Mouse (Mus musculus) macrophage (primary cell): ENCODE measurements around the gene Lipa. TPM values are rescaled to one million over a fixed set of nuclear protein-coding genes. Genes with fewer than 3 reads are reported as not detected.
A peak's percentile ranks its signal among the peaks of the same experiment; 100 is the strongest.

Experiments
- H3K27ac ChIP-seq: fragments of 350-480 bp; formaldehyde crosslinking; 2 replicates; pipeline ENCODE4 v1.9.0; 2021
- H3K36me3 ChIP-seq: fragments of 350-480 bp; formaldehyde crosslinking; 2 replicates; pipeline ENCODE4 v1.9.0; 2021; ENCODE audit errors: inconsistent target
- H3K4me3 ChIP-seq: fragments of 350-480 bp; formaldehyde crosslinking; 2 replicates; pipeline ENCODE4 v1.9.0; 2021; ENCODE audit errors: inconsistent target
- H3K79me2 ChIP-seq: fragments of 350-480 bp; formaldehyde crosslinking; 2 replicates; pipeline ENCODE4 v1.9.0; 2021; ENCODE audit errors: inconsistent target
- WGBS: methylation state at CpG from one replicate; pipeline ENCODE4 v1.1.7; 2026; ENCODE audit warnings: inconsistent platforms; ENCODE audit not compliant: missing documents; 5-methylcytosine and 5-hydroxymethylcytosine counted together
- polyA plus RNA-seq: library from polyadenylated mRNA; stranded (reverse); fragments of 250-400 nt; gene quantifications from 3 replicates; pipeline ENCODE4 v1.2.4, GENCODE M21; 2018; ENCODE audit warnings: inconsistent platforms
- total RNA-seq, 78 experiments: library from RNA; depleted of rRNA; stranded (reverse); fragments of 250-400 nt; gene quantifications; 1 replicate in 9 of 78; 2 replicates in 24 of 78; 3 replicates in 43 of 78; 4 replicates in 2 of 78; pipeline ENCODE4 v1.2.4; 2018; ENCODE audit warnings: inconsistent platforms in 56 of 78

Lipa gene
- 100 to 1,000 TPM in 15 of 26 experiments, 10 to 100 TPM in 11; 33.8 to 485 (median 111) TPM for total RNA-seq (2018; cell fraction: chromatin; rRNA removed)
- total RNA-seq (2018; cell fraction: cytosol; rRNA removed): 1,000 to 10,000 TPM in 4 of 26 experiments, 100 to 1,000 TPM in 22; 457 to 1,368 (median 726) TPM
- total RNA-seq (2018; cell fraction: nucleus; rRNA removed): 1,000 to 10,000 TPM in 3 of 26 experiments, 100 to 1,000 TPM in 23; 198 to 1,229 (median 648) TPM
- 951 to 1,428 TPM (median 1,047 TPM) in 3 replicates for polyA plus RNA-seq

- H3K4me3 ChIP-seq: peak within 1 kb of the TSS; percentile 94
- H3K79me2 ChIP-seq: peaks cover 51% of the 10 kb centered on the region
- peak within 1 kb of the TSS; percentile 100 for H3K27ac ChIP-seq
- peaks cover 4% of the 10 kb centered on the region; the same call in 1 of the 2 replicates for H3K36me3 ChIP-seq
- under 1% methylated on average over 28 of the region's 29 CpGs for WGBS
Observed at GRCm38 (mm10) chr19:34526941-34527682, at the start of gene Lipa. Gene Lipa, minus strand, starts transcription at chr19:34527474.

- Histone ChIP-seq H3K4me3 (no peak overlapping the region), H3K36me3 (peaks cover 39% of the 10 kb centered on the region), H3K79me2 (peaks cover 62% of the 10 kb centered on the region), H3K27ac (no peak overlapping the region)
- 94% methylated on average over 5 of the region's 5 CpGs for WGBS
Observed at GRCm38 (mm10) chr19:34573650-34574049, 46.4 kb upstream of the Lipa start.

- H3K4me3 ChIP-seq: peak overlapping the region; percentile 47
- H3K27ac ChIP-seq: no peak overlapping the region; the same call in 1 of the 2 replicates
- H3K36me3 ChIP-seq: peaks cover 37% of the 10 kb centered on the region
- 100% methylated on average over 1 of the region's 1 CpGs for WGBS
- peaks cover 70% of the 10 kb centered on the region for H3K79me2 ChIP-seq
Observed at GRCm38 (mm10) chr19:34571080-34571479, 43.8 kb upstream of the Lipa start.

GRCm38 (mm10) chr19:34569896-34570476 lies 42.7 kb upstream of the Lipa start:
- H3K4me3 ChIP-seq: peak overlapping the region; percentile 47
- peaks cover 70% of the 10 kb centered on the region for H3K79me2 ChIP-seq
- peaks cover 27% of the 10 kb centered on the region for H3K36me3 ChIP-seq
- H3K27ac ChIP-seq: peak overlapping the region; percentile 39
- 69% methylated on average over 4 of the region's 4 CpGs for WGBS

- 95% methylated on average over 7 of the region's 7 CpGs for WGBS
- Histone ChIP-seq H3K79me2 (peaks cover 63% of the 10 kb centered on the region), H3K4me3 (no peak overlapping the region), H3K36me3 (peaks cover 20% of the 10 kb centered on the region), H3K27ac (peak overlapping the region; percentile 29)
Observed at GRCm38 (mm10) chr19:34568988-34569895, 42.0 kb upstream of the Lipa start.

GRCm38 (mm10) chr19:34566178-34566784 lies 39.0 kb upstream of the Lipa start:
- WGBS: 100% methylated on average over 1 of the region's 1 CpGs
- Histone ChIP-seq H3K36me3 (no peaks in the 10 kb centered on the region), H3K27ac (no peak overlapping the region), H3K4me3 (no peak overlapping the region), H3K79me2 (peaks cover 34% of the 10 kb centered on the region)

GRCm38 (mm10) chr19:34562556-34562955 lies 35.3 kb upstream of the Lipa start:
- H3K79me2 ChIP-seq: no peaks in the 10 kb centered on the region; the same call in 1 of the 2 replicates
- no peaks in the 10 kb centered on the region for H3K36me3 ChIP-seq
- no peak overlapping the region for H3K27ac ChIP-seq
- H3K4me3 ChIP-seq: no peak overlapping the region

GRCm38 (mm10) chr19:34556621-34557020 lies 29.3 kb upstream of the Lipa start:
- no peak overlapping the region for H3K27ac ChIP-seq
- H3K36me3 ChIP-seq: no peaks in the 10 kb centered on the region
- no peak overlapping the region for H3K4me3 ChIP-seq
- H3K79me2 ChIP-seq: peaks cover 30% of the 10 kb centered on the region; the same call in 1 of the 2 replicates
- 78% methylated on average over 3 of the region's 3 CpGs for WGBS

- Histone ChIP-seq H3K4me3 (no peak overlapping the region), H3K36me3 (no peaks in the 10 kb centered on the region), H3K27ac (peak overlapping the region; percentile 66), H3K79me2 (peaks cover 32% of the 10 kb centered on the region; the same call in 1 of the 2 replicates)
Observed at GRCm38 (mm10) chr19:34554061-34554460, 26.8 kb upstream of the Lipa start.

- WGBS: 75% methylated on average over 3 of the region's 3 CpGs
- Histone ChIP-seq H3K36me3 (no peaks in the 10 kb centered on the region), H3K79me2 (peaks cover 32% of the 10 kb centered on the region; the same call in 1 of the 2 replicates), H3K27ac (peak overlapping the region; percentile 66), H3K4me3 (no peak overlapping the region)
Observed at GRCm38 (mm10) chr19:34553522-34553921, 26.2 kb upstream of the Lipa start.

GRCm38 (mm10) chr19:34553021-34553420 lies 25.7 kb upstream of the Lipa start:
- H3K36me3 ChIP-seq: no peaks in the 10 kb centered on the region
- peak overlapping the region; percentile 66 for H3K27ac ChIP-seq
- no peak overlapping the region for H3K4me3 ChIP-seq
- 42% methylated on average over 6 of the region's 6 CpGs for WGBS
- peaks cover 32% of the 10 kb centered on the region; the same call in 1 of the 2 replicates for H3K79me2 ChIP-seq

GRCm38 (mm10) chr19:34551981-34552380 lies 24.7 kb upstream of the Lipa start:
- no peaks in the 10 kb centered on the region for H3K36me3 ChIP-seq
- peaks cover 32% of the 10 kb centered on the region; the same call in 1 of the 2 replicates for H3K79me2 ChIP-seq
- peak overlapping the region; percentile 9; the same call in 1 of the 2 replicates for H3K27ac ChIP-seq
- H3K4me3 ChIP-seq: no peak overlapping the region
- WGBS: 59% methylated on average over 5 of the region's 5 CpGs

- 0% methylated on average over 21 of the region's 22 CpGs for WGBS
- Histone ChIP-seq H3K36me3 (no peaks in the 10 kb centered on the region), H3K4me3 (peak within 1 kb of the TSS; percentile 65), H3K79me2 (peaks cover 32% of the 10 kb centered on the region; the same call in 1 of the 2 replicates), H3K27ac (peak within 1 kb of the TSS; percentile 58)
Observed at GRCm38 (mm10) chr19:34550534-34551223, 23.4 kb upstream of the Lipa start, which contains the start of gene Ifit2. Gene Ifit2, plus strand, starts transcription at chr19:34550694.
